Mouse (Mus musculus) MN1 (cell line): ENCODE data around the gene Rnf166.
A peak's percentile ranks its signal among the peaks of the same experiment; 100 is the strongest.

ENCODE experiments used
- DNase-seq: peaks from one replicate; pipeline ENCODE4 v3.0.0-alpha.2; 2016; ENCODE audit warnings: low spot score

The Rnf166 gene

GRCm38 (mm10) chr8:122469965-122470364 lies 5.9 kb downstream of the Rnf166 start:
- no peak for DNase-seq

DNA sequence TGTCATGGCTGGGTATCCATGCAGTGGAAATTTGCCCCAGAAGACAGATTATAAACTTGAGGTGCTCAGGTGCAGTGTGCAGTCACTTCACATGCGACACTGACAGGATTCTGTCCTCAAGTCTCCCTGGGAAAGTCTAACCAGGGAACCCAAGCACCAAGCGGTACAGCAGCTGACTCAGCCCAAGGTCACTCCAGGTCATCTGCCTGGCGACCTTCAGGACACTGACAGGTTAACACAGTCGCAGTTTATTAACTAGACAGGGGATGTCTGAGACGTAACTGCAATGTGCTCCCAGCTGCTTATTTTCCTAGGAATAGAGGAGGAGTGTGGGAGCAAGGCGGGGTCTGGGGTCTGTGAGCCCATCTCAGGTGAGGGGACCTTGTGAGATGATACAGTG lies 6.5 kb downstream of the Rnf166 start:
- no peak for DNase-seq

GRCm38 (mm10) chr8:122467816-122468215 lies 8.0 kb downstream of the Rnf166 start:
- no peak for DNase-seq

- no peak for DNase-seq
Observed at GRCm38 (mm10) chr8:122464985-122465384, 10.9 kb downstream of the Rnf166 start.

DNA sequence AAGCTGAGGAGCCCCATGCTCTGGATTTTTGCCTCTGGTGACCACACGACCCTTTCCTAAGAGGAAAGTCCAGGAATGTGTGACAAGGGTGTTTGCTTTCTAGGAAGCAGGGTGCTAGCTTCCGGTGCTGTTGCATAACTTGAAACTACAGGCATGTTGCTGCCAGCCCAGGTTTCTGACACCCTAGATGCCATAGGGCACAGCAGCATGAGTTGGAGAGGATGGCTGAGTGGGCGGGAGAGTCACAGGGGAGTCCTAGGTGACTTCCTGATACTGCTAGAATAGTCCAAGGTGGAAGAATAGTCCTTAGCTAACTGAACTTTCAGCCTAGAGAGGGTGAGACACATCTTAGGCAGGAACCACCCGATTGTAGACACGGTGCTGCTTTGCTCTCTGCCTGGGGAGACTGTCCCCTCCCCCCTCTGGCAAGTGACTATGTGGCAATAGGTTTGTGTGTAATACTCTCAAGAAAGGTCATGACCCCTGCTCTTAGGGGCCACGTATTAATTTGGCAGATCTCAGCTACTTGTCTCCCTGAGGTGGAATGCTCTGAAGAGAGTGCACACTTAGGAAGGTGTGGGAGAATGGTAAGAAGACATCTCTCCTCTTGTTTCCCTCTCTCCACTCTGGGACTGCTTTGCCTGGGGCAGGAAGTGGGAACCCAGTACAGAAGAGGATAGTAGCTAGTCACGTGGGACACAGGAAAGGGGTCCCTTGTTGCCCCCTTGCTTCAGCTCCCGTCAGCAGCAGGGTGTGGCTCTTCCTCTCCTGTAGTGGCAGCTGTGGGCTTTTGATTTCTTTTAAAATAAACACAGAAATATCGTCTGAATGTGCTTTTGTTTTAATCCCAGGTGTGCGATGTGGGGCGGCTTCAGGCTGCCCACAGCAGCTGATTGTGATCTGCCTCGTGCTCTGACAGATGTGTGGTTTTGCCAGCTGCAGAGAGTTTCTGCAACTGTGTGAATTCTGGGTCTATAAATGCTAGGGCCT lies 11.9 kb downstream of the Rnf166 start:
- DNase-seq, result no peak

- no peak for DNase-seq
Observed at GRCm38 (mm10) chr8:122462510-122462909, 13.4 kb downstream of the Rnf166 start.

GRCm38 (mm10) chr8:122461473-122462148 lies 14.3 kb downstream of the Rnf166 start:
- DNase-seq, result no peak

- DNase-seq, result peak; percentile 82
Observed at GRCm38 (mm10) chr8:122460524-122461472, 15.1 kb downstream of the Rnf166 start, which contains the start of gene Snai3. Gene Snai3 (minus strand): TSS chr8:122460733.

- no peak for DNase-seq
Observed at GRCm38 (mm10) chr8:122459990-122460389, 15.9 kb downstream of the Rnf166 start.

GRCm38 (mm10) chr8:122459218-122459900 lies 16.5 kb downstream of the Rnf166 start:
- peak; percentile 66 for DNase-seq

DNA sequence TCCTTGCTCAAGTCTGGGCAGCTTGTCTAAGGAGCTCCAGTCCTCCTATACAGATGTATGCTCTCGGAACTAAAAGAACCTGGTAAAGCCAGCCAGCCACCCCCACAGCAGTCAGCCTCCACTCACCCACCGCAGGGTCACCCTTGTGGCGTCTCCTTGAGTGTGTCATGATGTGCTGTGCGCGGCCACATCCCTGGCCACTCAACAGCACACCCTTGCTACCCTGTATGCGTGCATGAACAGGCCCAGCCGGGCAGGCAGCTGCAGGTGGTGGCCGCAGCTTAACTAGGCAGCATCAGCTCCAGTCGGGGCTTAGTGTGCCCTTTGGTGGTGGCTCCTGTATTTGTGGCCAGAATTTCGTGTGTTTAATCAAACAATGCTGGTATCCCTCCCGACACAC lies 18.7 kb downstream of the Rnf166 start:
- no peak for DNase-seq

GRCm38 (mm10) chr8:122454409-122454808 lies 21.5 kb downstream of the Rnf166 start:
- DNase-seq, result no peak

DNA sequence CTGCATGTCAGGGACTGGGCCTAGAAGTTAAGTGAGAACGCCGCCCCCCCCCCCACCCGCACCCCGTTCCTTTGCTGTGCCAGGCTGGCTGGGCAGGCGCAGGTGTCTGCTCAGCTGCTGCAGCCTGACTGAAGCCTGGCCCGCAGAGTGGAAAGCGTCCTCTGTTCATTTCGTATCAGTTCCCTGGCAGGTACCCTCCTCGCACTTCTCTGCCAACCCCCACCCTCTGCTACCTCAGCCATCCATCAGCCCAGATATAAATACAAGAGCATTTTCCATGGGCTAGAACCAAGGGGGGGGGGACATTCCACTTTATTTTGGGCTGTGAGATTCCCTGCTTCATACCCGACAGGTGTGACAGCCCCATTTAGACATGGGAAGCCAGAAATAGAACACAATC lies 23.7 kb downstream of the Rnf166 start:
- DNase-seq, result no peak

- peak; percentile 74 for DNase-seq
Observed at GRCm38 (mm10) chr8:122451161-122451703, 24.6 kb downstream of the Rnf166 start.

DNA sequence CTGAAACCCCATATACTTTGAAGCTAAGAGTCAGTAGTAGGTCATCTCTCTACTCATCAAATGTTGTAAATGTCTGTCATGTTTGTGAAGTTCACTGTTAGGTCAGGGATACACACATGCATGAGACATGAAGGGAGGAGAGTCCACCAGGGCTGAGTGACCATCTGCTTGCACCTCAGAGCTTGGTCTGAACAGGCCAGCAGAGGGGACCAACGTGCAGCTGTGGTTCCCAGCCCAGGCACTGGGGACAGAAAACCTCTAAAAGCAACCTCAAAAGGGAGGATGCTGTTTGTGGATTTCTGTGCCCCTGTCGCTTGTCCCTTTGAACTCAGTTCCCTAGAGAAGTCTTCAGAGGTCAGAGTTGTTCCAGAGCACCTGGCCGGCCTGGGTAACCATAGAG lies 30.7 kb downstream of the Rnf166 start:
- DNase-seq, result peak; percentile 78

- peak; percentile 89 for DNase-seq
Observed at GRCm38 (mm10) chr8:122444058-122444748, 31.7 kb downstream of the Rnf166 start.

DNA sequence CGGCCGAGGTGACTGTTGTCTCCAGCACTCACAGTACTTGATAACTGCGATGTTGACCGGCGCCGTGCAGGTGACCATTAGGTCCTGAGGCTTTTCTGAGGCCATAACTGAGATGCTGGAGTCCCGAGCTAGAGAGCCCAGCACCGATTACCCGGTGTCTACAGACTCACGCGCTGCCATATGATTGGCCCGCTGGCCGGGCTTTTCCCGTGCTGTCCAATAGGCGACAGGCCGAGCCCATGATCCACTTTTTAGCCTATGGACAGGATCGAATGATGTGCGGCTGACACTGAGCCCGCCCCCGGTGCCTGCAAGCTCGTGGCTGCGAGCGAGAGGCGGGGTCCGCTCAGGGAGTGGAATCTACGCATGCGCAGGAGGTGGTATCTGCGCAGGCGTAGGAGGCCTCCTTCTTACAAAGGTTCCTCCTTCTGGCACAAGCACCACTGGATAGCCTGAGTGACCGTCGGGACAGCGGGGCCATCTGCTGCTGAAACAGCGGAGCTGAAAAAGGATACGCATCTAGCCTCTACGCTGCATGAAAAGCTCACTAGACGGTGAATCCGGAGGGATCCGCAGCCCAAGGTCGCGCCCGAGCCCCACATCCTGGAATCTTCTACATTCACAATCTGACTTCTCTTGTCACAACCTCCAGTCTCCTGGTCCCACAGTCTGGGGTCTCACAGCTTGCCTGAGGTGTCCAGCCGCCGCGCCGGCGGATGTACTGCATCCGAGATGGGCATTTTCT lies 32.4 kb downstream of the Rnf166 start, which contains the start of gene Mvd:
Mvd (minus strand) TSS at position 161 of the 745 bp plus-strand sequence.
- peak; percentile 100 for DNase-seq

DNA sequence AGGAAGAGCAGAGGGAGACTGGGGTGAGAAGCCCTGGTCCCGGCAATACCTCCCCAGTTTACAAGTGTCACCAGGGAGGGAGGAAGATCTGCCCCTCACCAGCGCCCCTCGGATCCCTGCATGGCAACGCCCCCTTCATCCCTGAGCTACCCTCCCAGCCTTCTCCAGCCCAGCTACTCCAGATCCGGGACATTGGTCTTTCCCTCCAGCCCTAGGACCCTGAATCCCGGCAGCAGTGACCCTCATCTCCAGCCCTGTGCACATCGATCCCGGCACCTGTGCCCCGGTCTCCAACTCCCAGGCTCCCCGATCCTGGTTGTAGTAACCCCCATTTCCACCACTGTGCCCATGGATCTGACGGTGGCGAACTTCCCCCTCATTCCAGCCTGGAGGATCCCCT lies 33.1 kb downstream of the Rnf166 start:
- DNase-seq, result peak; percentile 46

DNA sequence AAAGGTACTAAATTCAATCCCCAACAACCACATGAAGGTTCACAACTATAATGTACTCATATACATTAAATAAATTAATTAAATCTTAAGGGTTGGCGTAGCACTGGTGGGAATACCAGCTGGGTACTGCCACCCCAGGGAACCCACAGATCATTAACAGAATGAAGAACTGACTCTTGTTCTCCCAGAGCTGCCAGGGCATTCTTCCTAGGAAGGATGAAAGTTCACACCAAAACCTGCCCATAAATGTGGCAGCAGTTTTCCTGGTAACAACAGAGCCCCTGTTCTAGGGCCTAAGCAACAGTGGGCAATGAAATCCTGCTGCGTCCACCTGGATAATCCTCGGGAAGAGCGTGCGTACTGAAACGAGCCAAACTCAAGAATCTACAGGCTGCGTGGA lies 33.5 kb downstream of the Rnf166 start:
- DNase-seq, result no peak

GRCm38 (mm10) chr8:122441326-122441725 lies 34.5 kb downstream of the Rnf166 start:
- DNase-seq, result peak; percentile 63
